Mouse (Mus musculus): Measurements from ENCODE around the gene Amhr2.

The Amhr2 gene

GRCm38 (mm10) chr15:102470605-102471294 is 25.6 kb downstream of the Amhr2 start:
- DNase-seq (ENCODE audit: low spot score) = peak; percentile 85

- DNase-seq (ENCODE audit: low spot score) = no peak
Observed at GRCm38 (mm10) chr15:102471295-102471645, 26.1 kb downstream of the Amhr2 start.

GRCm38 (mm10) chr15:102471727-102472126 is 26.6 kb downstream of the Amhr2 start:
- no peak for DNase-seq (ENCODE audit: low spot score)

- no peak for DNase-seq (ENCODE audit: low spot score)
Observed at GRCm38 (mm10) chr15:102473246-102473645, 28.1 kb downstream of the Amhr2 start.

GRCm38 (mm10) chr15:102474520-102474919 is 29.4 kb downstream of the Amhr2 start:
- DNase-seq (ENCODE audit: low spot score) = no peak

- no peak for DNase-seq (ENCODE audit: low spot score)
Observed at GRCm38 (mm10) chr15:102483136-102483535, 38.0 kb downstream of the Amhr2 start.

GRCm38 (mm10) chr15:102485853-102486252 is 40.7 kb downstream of the Amhr2 start:
- no peak for DNase-seq (ENCODE audit: low spot score)

GRCm38 (mm10) chr15:102487664-102488063 is 42.5 kb downstream of the Amhr2 start:
- DNase-seq (ENCODE audit: low spot score) = no peak

- DNase-seq (ENCODE audit: low spot score) = no peak
Observed at GRCm38 (mm10) chr15:102498322-102498721, 53.2 kb downstream of the Amhr2 start.

GRCm38 (mm10) chr15:102499370-102499769 is 54.2 kb downstream of the Amhr2 start:
- no peak for DNase-seq (ENCODE audit: low spot score)

- DNase-seq (ENCODE audit: low spot score) = no peak
Observed at GRCm38 (mm10) chr15:102499851-102500250, 54.7 kb downstream of the Amhr2 start.

GRCm38 (mm10) chr15:102500479-102500878 is 55.3 kb downstream of the Amhr2 start:
- DNase-seq (ENCODE audit: low spot score) = no peak

- DNase-seq (ENCODE audit: low spot score) = no peak
Observed at GRCm38 (mm10) chr15:102501084-102501814, 56.1 kb downstream of the Amhr2 start.

GRCm38 (mm10) chr15:102502254-102502840 is 57.2 kb downstream of the Amhr2 start:
- DNase-seq (ENCODE audit: low spot score) = peak; percentile 11

GRCm38 (mm10) chr15:102503447-102503846 is 58.3 kb downstream of the Amhr2 start, which contains the start of gene Gm10337:
Gene Gm10337, plus strand, starts transcription at chr15:102503722.
- no peak for DNase-seq (ENCODE audit: low spot score)

Measured in testis, postnatal 14 days (tissue).